Mouse (Mus musculus): Measurements from ENCODE around the gene Polr1b.

Polr1b gene

DNA sequence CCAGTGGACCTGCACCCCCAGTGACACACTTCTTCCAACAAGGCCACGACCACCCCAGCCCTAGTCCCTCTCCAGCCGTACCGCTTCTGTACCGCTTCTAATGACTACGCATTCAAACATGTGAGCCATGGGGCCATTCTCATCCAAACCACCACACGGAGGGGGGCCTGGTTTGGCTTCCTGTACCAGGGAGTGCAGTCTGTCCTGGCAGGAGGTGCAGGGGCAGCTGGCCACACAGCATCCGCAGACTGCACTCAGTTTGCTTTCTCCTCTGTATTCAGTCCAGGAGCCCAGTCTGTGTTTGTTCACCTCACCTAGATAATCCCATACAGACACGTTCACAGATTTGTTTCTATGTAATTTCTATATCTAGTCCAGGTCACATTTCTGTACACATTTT, 21.2 kb downstream of the Polr1b start:
- no peak for DNase-seq

GRCm38 (mm10) chr2:129129412-129129929, 28.7 kb downstream of the Polr1b start, which contains the start of gene Chchd5:
Gene Chchd5 (plus strand): TSS chr2:129129700.
- DNase-seq = peak; percentile 66 to 80

DNA sequence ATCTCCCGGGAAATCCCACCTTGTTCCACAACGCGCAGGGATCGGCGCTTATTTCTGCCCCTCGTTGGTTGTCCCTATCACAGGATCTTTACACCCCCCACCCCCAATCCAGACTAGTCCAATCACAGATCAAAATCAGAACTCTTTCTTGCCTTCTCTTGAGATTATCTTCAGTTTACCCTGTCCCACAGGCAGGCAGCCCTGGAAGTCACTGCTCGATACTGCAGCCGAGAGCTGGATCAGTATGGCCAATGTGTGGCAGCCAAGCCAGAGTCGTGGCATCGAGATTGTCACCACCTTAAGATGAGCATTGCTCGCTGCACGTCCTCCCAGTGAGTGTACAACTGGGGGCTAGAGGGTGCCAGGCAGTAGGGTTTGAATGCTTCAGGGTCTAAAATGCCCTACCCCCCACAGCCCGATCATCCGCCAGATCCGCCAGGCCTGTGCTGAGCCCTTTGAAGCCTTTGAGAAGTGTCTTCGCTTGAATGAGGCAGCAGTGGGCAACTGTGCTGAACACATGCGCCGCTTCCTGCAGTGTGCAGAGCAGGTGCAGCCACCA, 29.3 kb downstream of the Polr1b start:
- peak; percentile 80 to 86 for DNase-seq

GRCm38 (mm10) chr2:129130776-129131175, 30.0 kb downstream of the Polr1b start:
- peak in 1 of 2 experiments; percentile 36 for DNase-seq

DNA sequence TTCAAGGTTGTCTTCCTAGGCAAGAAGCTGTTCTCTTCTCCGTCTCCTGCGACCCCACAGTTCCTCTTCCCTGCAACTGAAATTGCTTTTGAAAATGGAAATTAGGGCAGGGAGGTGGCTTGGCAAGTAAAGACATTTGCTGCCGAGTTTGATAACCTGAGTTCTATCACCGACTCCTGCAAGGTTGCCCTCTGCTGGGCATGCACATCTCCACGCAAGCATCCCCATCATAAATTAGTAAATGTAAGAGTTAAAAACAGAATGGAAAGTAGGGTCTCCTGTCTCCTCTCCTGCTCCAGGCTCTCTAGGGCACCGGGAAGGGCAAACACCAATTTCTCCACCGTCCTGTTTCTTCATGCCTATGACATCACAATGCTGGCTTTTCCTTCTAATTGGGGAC, 31.4 kb downstream of the Polr1b start:
- peak in 1 of 2 experiments; percentile 20 for DNase-seq

DNA sequence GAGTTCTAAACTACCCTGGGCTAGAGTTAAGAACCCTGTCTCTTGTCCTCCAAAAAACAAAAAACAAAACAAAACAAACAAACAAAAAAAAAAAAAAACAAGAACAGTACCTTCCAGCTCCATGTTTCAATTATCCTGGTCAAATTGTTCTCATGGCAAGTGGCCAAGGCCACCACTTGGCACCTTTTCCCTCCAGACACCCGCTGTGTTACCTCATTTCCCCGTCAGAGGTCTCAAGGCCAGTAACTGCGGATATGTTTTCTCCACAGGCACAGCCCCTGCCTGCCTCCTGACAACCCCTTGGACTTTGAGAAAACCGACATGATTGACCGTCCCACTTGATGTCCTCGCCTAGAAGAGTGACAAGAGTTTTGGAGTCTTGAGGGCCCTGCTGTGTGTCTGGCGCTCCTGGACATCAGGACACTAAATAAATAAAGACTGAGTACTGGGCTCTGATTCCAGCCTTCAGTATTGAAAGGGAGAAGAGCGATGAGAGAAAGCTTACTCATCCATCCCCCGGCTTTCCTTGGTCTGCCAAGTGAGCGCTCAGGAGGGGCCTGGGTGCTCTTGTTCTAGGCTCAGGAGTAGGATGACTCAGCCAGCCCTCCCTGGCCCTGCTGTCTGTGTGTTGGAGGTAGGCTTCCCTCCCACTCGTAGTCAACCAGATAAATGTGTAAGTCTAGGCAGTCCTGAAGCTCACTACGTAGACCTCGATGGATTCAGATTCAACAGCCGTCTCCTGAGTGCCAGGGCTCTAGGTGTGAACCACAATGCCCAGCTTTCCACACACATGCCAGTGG, 32.4 kb downstream of the Polr1b start:
- DNase-seq = no peak

DNA sequence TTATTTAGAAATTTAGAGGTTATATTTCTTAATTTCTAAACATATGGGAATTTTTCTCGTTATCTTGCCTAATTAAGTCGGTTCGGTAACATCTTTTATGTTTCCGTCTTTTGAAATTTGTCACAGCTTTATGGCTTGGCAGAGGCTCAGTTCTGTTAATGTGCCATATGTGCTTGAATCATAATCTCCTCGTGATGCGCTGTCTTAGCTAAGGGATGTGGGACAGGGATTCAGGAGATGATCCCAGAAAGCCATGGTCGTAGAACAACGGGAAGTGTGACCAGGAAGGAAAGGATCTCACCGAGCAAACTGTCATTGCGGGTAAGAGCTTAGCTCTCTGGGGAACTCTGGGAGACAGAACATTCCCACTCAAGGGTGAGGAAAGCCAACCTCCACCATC, 39.1 kb downstream of the Polr1b start:
- no peak for DNase-seq

- no peak for DNase-seq
Observed at GRCm38 (mm10) chr2:129148836-129149235, 48.0 kb downstream of the Polr1b start.

GRCm38 (mm10) chr2:129150386-129150785, 49.6 kb downstream of the Polr1b start:
- no peak for DNase-seq

DNA sequence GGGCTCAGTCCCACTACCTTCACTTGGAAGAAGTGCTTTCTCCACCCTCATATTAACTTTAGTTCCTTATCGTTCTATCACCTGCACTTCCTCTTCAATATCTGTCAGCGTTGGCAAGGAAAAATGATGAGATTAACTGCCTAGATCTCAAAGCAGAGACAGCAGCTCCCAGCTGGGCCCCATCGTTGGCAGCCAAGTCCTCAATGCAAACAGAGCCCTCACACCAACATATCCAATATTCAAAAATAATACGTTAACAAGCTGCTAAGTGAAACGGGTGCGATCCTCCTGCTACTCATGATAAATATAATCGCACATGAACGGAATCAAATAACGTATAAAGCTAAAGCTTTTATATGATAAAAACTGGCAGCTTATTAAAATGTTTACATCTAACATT, 50.3 kb downstream of the Polr1b start:
- no peak for DNase-seq

DNA sequence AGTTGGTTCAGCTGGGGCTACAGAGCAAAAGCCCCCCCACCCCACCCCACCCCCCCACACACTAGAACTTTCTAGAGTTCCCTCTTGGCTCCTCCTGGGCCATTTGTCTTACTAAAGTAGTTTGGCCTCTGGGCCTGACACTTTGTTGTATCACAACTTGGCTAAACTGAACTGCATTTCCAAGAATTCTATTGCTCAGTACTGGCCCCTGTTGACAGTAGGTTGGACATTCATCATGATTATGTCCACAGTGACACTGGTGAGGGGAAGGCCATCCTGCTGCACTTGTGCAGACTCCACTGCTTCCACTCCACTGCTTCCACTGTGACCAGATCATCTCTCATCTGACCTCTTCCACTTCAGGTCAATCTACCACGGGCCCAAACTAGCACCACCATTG, 52.0 kb downstream of the Polr1b start:
- DNase-seq = no peak

- no peak for DNase-seq
Observed at GRCm38 (mm10) chr2:129164815-129165214, 64.0 kb downstream of the Polr1b start.

DNA sequence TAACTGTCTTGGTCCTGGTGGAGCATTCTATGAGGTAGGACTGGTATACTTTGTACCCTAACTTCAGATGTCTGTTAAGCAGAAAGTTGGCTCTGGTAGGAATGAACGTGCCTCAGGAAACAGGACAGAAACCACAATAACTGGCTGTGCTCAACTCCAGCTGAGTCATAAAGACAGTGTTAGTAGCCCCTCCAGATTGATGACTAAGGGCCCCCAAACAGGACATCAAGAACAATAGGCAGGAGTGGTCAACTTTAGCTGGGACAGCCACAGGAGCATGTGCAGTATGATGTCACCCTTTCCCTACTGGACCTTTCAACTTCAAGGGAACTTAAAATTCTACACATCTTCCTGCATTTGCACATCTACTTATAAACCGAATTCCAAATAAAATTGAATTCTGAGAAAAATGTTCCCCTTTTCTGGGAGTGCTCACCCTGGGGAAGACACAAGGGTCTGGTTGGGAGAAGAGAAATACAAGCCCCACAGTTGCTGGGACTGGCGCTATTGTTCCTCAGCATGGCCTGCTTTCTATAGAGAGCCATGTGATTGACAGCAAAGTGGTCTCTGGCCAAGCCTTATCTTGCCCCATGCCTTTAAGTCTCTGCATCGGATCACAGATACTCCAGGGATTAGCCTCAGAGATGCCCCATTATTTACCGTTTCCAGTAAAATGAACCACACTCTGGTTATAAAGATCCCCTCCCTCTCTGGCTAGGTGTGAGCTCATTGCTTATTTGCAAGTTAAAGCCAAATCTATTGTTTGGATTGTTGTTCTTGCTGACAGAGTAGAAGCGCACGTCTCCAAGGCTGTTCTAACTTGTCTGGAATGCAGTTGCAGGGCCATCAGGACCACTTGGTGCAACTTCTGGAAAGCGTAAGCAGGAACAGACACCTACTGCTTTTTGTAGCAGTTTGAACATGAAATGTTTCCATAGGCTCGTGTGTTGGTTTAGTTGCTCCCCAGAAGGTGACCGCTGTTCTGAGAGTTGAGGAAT, 66.0 kb downstream of the Polr1b start:
- no peak for DNase-seq

GRCm38 (mm10) chr2:129173386-129173785, 72.6 kb downstream of the Polr1b start:
- DNase-seq = no peak

- peak; percentile 41 to 67 for DNase-seq
Observed at GRCm38 (mm10) chr2:129174474-129174873, 73.7 kb downstream of the Polr1b start.

DNA sequence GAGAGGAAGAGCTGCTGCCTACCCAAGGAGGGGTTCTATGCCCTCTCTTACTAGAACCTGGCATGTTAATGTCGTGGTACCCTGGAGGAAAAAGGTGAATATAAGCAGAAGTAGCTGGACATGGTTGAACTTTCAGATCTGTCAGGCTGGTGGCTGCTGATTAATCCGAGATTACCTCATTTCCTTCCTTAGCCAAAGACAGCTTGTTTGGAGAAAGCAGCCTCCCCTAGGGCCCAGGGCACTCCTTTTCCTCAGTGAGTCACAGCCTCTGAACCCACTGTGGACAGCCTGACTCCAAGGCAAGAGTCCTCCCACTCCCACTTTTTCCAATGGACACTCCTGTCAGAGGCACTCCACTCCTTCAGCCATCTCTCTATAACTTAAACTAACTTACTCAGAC, 74.8 kb downstream of the Polr1b start:
- no peak for DNase-seq
